Mouse (Mus musculus) liver, adult 2 months (tissue): ENCODE data around the gene Thegl. TPM values are rescaled to one million over a fixed set of nuclear protein-coding genes. Genes with fewer than 3 reads are reported as not detected.
"Not testable (repeated sequence)": the region's sequence is repeated elsewhere in the genome, so short reads cannot be mapped to it uniquely, and the experiment has no call there.

Source experiments
- DNase-seq: peaks from one replicate; pipeline ENCODE4 v3.0.0-alpha.2; 2011; ENCODE audit warnings: low read depth, low spot score; ENCODE audit errors: extremely low read depth
- H3K27ac ChIP-seq: fragments of 200-500 bp; replicated peaks from 2 replicates; pipeline ENCODE4 v1.5.1; 2012; ENCODE audit warnings: low read depth, mild to moderate bottlenecking, control low read depth, inconsistent platforms, low read length; ENCODE audit not compliant: insufficient read depth
- H3K27me3 ChIP-seq: fragments of 200-500 bp; 2 replicates; pipeline ENCODE4 v1.6.1; 2012; ENCODE audit warnings: mild to moderate bottlenecking, moderate library complexity, low read length, inconsistent platforms; ENCODE audit not compliant: control insufficient read depth, insufficient read depth
- H3K36me3 ChIP-seq: fragments of 200-500 bp; 2 replicates; pipeline ENCODE4 v1.6.1; 2012; ENCODE audit warnings: low read length, inconsistent platforms; ENCODE audit not compliant: control insufficient read depth, insufficient read depth
- H3K4me1 ChIP-seq: fragments of 200-500 bp; 2 replicates; pipeline ENCODE4 v1.6.1; 2011; ENCODE audit warnings: low read length; ENCODE audit not compliant: control insufficient read depth, insufficient read depth
- H3K4me3 ChIP-seq: fragments of 200-500 bp; 2 replicates; pipeline ENCODE4 v1.5.1; 2011; ENCODE audit warnings: low read depth, mild to moderate bottlenecking, control low read depth, low read length, moderate library complexity; ENCODE audit not compliant: insufficient read depth
- H3K79me2 ChIP-seq: fragments of 200-500 bp; 2 replicates; pipeline ENCODE4 v1.6.1; 2012; ENCODE audit warnings: inconsistent platforms, mild to moderate bottlenecking, low read length, moderate library complexity; ENCODE audit not compliant: control insufficient read depth, insufficient read depth
- H3K9ac ChIP-seq: fragments of 200-500 bp; 2 replicates; pipeline ENCODE4 v1.6.1; 2012; ENCODE audit warnings: low read depth, mild to moderate bottlenecking, control low read depth, inconsistent platforms, low read length
- CTCF ChIP-seq: fragments of 200-500 bp; IDR thresholded peaks from 2 replicates; pipeline ENCODE4 v1.5.1; 2011; ENCODE audit warnings: low read depth, low read length, control low read depth
- POLR2A ChIP-seq: fragments of 200-500 bp; IDR thresholded peaks from 2 replicates; pipeline ENCODE4 v1.6.1; 2011; ENCODE audit warnings: low read length, control low read depth; ENCODE audit not compliant: insufficient read depth; ENCODE audit errors: extremely low read depth
- WGBS: fragments of 180-500 bp; shearing (Covaris S2); methylation state at CpG from one replicate; pipeline ENCODE4 v1.1.7; 2018; 5-methylcytosine and 5-hydroxymethylcytosine counted together
- polyA plus RNA-seq: library from polyadenylated mRNA; depleted of rRNA; stranded (reverse); fragments of >200 nt; gene quantifications from 2 replicates; pipeline ENCODE4 v1.2.3, GENCODE M21; 2012; rRNA removed
- total RNA-seq: library from RNA; depleted of rRNA; stranded (reverse); fragments of >200 nt; gene quantifications from 2 replicates; pipeline ENCODE4 v1.2.3, GENCODE M21; 2014; rRNA removed

Thegl gene
- total RNA-seq = not detected in 2 replicates
- not detected in 2 replicates for polyA plus RNA-seq

GRCm38 (mm10) chr5:77015544-77016482, at the start of gene Thegl:
Gene Thegl (plus strand): TSS chr5:77016023.
- TF ChIP-seq POLR2A = no peak
- TF ChIP-seq CTCF = no peak
- no peak within 1 kb of the TSS for H3K27ac ChIP-seq
- no peaks in the 10 kb centered on the region for H3K27me3 ChIP-seq
- no peaks in the 10 kb centered on the region for H3K79me2 ChIP-seq
- H3K9ac ChIP-seq = no peak within 1 kb of the TSS; the same call in 1 of the 2 replicates
- no peaks in the 10 kb centered on the region; the same call in 1 of the 2 replicates for H3K4me1 ChIP-seq
- no peaks in the 10 kb centered on the region for H3K36me3 ChIP-seq
- peak; percentile 56 for DNase-seq
- H3K4me3 ChIP-seq = peak within 1 kb of the TSS; percentile 25
- 13% methylated on average over 56 of the region's 57 CpGs for WGBS

GRCm38 (mm10) chr5:76969250-76969649, 46.6 kb upstream of the Thegl start:
- H3K36me3 ChIP-seq = peaks cover 39% of the 10 kb centered on the region
- WGBS = 47% methylated on average over 5 of the region's 5 CpGs
- no peak for DNase-seq

GRCm38 (mm10) chr5:76971115-76971514, 44.7 kb upstream of the Thegl start:
- H3K27me3 ChIP-seq = not testable (repeated sequence)

More at GRCm38 (mm10) chr5:76969250-76969649, 46.6 kb upstream of the Thegl start:
- Histone ChIP-seq H3K27me3 (no peaks in the 10 kb centered on the region), H3K27ac (no peak overlapping the region), H3K4me1 (peaks cover 8% of the 10 kb centered on the region), H3K79me2 (no peaks in the 10 kb centered on the region), H3K9ac (no peak overlapping the region), H3K4me3 (no peak overlapping the region)
- no peak for TF ChIP-seq CTCF
- TF ChIP-seq POLR2A = no peak

GRCm38 (mm10) chr5:76973488-76973887, 42.3 kb upstream of the Thegl start:
- Histone ChIP-seq H3K27ac (no peak overlapping the region), H3K9ac (peak overlapping the region; percentile 84; the same call in 1 of the 2 replicates), H3K27me3 (no peaks in the 10 kb centered on the region), H3K79me2 (peaks cover 6% of the 10 kb centered on the region; the same call in 1 of the 2 replicates), H3K4me3 (peak overlapping the region; percentile 99; the same call in 1 of the 2 replicates), H3K4me1 (peaks cover 9% of the 10 kb centered on the region), H3K36me3 (peaks cover 20% of the 10 kb centered on the region)
- no peak for DNase-seq
- 48% methylated on average over 3 of the region's 3 CpGs for WGBS
- TF ChIP-seq CTCF (no peak), POLR2A (no peak)

More at GRCm38 (mm10) chr5:76971115-76971514, 44.7 kb upstream of the Thegl start:
- 85% methylated on average over 1 of the region's 1 CpGs for WGBS
- DNase-seq, H3K4me3 ChIP-seq, H3K4me1 ChIP-seq, H3K9ac ChIP-seq, H3K27ac ChIP-seq, H3K79me2 ChIP-seq: not testable (repeated sequence)
- H3K36me3 ChIP-seq = peaks cover 27% of the 10 kb centered on the region

GRCm38 (mm10) chr5:76974207-76974553, 41.6 kb upstream of the Thegl start:
- TF ChIP-seq CTCF (no peak), POLR2A (no peak)
- peak overlapping the region; percentile 84 for H3K9ac ChIP-seq
- H3K27ac ChIP-seq = peak overlapping the region; percentile 77
- DNase-seq = no peak
- peaks cover 18% of the 10 kb centered on the region for H3K36me3 ChIP-seq
- no peaks in the 10 kb centered on the region for H3K27me3 ChIP-seq
- peak overlapping the region; percentile 99 for H3K4me3 ChIP-seq
- H3K4me1 ChIP-seq = peaks cover 9% of the 10 kb centered on the region
- under 1% methylated on average over 17 of the region's 17 CpGs for WGBS
- H3K79me2 ChIP-seq = peaks cover 6% of the 10 kb centered on the region; the same call in 1 of the 2 replicates
